Mouse (Mus musculus): ENCODE measurements around the gene Krtap20-2. TPM values are rescaled to one million over a fixed set of nuclear protein-coding genes. Genes with fewer than 3 reads are reported as not detected.
A peak's percentile ranks its signal among the peaks of the same experiment; 100 is the strongest.
"Not testable (repeated sequence)": the region's sequence is repeated elsewhere in the genome, so short reads cannot be mapped to it uniquely, and the experiment has no call there.

The Krtap20-2 gene
- not detected in 2 replicates for polyA plus RNA-seq (2012; rRNA removed)

DNA sequence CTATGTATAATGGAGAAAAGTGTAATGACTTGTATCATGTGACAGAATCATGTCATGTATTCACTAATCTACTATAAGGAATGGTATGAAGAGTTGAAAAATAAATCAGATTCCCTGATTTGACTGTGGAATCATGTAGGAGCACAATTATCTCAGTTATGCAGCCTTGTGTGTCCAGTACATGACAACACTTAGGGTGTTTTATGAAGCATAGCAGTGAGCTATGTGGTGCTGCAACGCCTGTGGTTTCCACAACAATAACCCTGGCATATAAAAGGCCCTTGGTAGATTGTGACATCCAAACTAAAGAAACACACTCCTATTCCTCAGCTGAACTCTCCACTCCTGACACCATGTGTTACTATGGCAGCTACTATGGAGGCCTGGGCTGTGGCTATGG, at the start of gene Krtap20-2:
Gene Krtap20-2 (plus strand): TSS at position 301 of the 400 bp plus-strand sequence.
- Histone ChIP-seq H3K36me3 (ENCODE audit: control insufficient read depth, insufficient read depth, low read length) (no peaks in the 10 kb centered on the region), H3K27me3 (ENCODE audit: control insufficient read depth, insufficient read depth, low read length) (no peaks in the 10 kb centered on the region), H3K4me1 (ENCODE audit: control insufficient read depth, insufficient read depth, low read length) (no peaks in the 10 kb centered on the region), H3K4me3 (ENCODE audit: control insufficient read depth, low read depth, low read length) (no peak within 1 kb of the TSS), H3K27ac (ENCODE audit: control insufficient read depth, insufficient read depth, low read depth, low read length) (no peak within 1 kb of the TSS)
- TF ChIP-seq CTCF (IDR thresholded peaks at IDR 0.05; ENCODE audit: control insufficient read depth, insufficient read depth, insufficient replicate concordance, low read depth, low read length) (no peak), POLR2A (IDR thresholded peaks at IDR 0.05; ENCODE audit: control insufficient read depth, low read depth, low read length) (no peak)

- TF ChIP-seq CTCF (IDR thresholded peaks at IDR 0.05; ENCODE audit: control insufficient read depth, insufficient read depth, insufficient replicate concordance, low read depth, low read length) (no peak), POLR2A (IDR thresholded peaks at IDR 0.05; ENCODE audit: control insufficient read depth, low read depth, low read length) (no peak)
- Histone ChIP-seq H3K36me3 (ENCODE audit: control insufficient read depth, insufficient read depth, low read length) (no peaks in the 10 kb centered on the region), H3K4me1 (ENCODE audit: control insufficient read depth, insufficient read depth, low read length) (no peaks in the 10 kb centered on the region), H3K4me3 (ENCODE audit: control insufficient read depth, low read depth, low read length) (peak within 1 kb of the TSS; percentile 86), H3K27ac (ENCODE audit: control insufficient read depth, insufficient read depth, low read depth, low read length) (no peak within 1 kb of the TSS), H3K27me3 (ENCODE audit: control insufficient read depth, insufficient read depth, low read length) (no peaks in the 10 kb centered on the region)
These were observed 48.0 kb upstream of the Krtap20-2 start, which contains the start of gene Gm9789 for GRCm38 (mm10) chr16:89157652-89158051. Gene Gm9789, plus strand, starts transcription at chr16:89157952.

DNA sequence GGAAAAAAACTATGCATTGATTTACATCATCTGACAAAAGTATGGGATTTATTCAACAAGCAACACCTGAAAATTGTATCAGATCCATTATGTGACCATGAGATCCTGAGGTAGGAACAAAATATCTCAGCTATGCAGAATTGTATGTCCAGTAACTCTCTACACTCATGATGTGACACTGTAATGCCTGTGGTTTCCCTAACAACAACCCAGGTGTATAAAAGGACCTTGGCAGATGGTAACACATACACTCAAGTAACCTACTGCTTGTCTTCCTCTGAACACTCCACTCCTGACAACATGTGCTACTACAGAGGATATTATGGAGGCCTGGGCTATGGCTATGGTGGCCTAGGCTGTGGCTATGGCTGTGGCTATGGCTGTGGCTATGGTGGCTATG, 36.5 kb upstream of the Krtap20-2 start, which contains the start of gene Gm7735:
Gene Gm7735 (plus strand): TSS at position 301 of the 400 bp plus-strand sequence.
- H3K27ac ChIP-seq (ENCODE audit: control insufficient read depth, insufficient read depth, low read depth, low read length); H3K36me3 ChIP-seq (ENCODE audit: control insufficient read depth, insufficient read depth, low read length); H3K27me3 ChIP-seq (ENCODE audit: control insufficient read depth, insufficient read depth, low read length); H3K4me3 ChIP-seq (ENCODE audit: control insufficient read depth, low read depth, low read length); H3K4me1 ChIP-seq (ENCODE audit: control insufficient read depth, insufficient read depth, low read length): not testable (repeated sequence)

GRCm38 (mm10) chr16:89174435-89174834, 31.2 kb upstream of the Krtap20-2 start, which contains the start of gene 1110057P08Rik:
Gene 1110057P08Rik, plus strand, starts transcription at chr16:89174735.
- no peaks in the 10 kb centered on the region for H3K4me1 ChIP-seq (ENCODE audit: control insufficient read depth, insufficient read depth, low read length)
- H3K27me3 ChIP-seq (ENCODE audit: control insufficient read depth, insufficient read depth, low read length), result no peaks in the 10 kb centered on the region
- no peak within 1 kb of the TSS for H3K4me3 ChIP-seq (ENCODE audit: control insufficient read depth, low read depth, low read length)
- TF ChIP-seq POLR2A (IDR thresholded peaks at IDR 0.05; ENCODE audit: control insufficient read depth, low read depth, low read length) (no peak), CTCF (IDR thresholded peaks at IDR 0.05; ENCODE audit: control insufficient read depth, insufficient read depth, insufficient replicate concordance, low read depth, low read length) (no peak)
- H3K27ac ChIP-seq (ENCODE audit: control insufficient read depth, insufficient read depth, low read depth, low read length), result no peak within 1 kb of the TSS
- H3K36me3 ChIP-seq (ENCODE audit: control insufficient read depth, insufficient read depth, low read length), result no peaks in the 10 kb centered on the region

- H3K27me3 ChIP-seq (ENCODE audit: control insufficient read depth, insufficient read depth, low read length), result no peaks in the 10 kb centered on the region
- no peaks in the 10 kb centered on the region for H3K36me3 ChIP-seq (ENCODE audit: control insufficient read depth, insufficient read depth, low read length)
- no peak overlapping the region for H3K4me3 ChIP-seq (ENCODE audit: control insufficient read depth, low read depth, low read length)
- no peaks in the 10 kb centered on the region for H3K4me1 ChIP-seq (ENCODE audit: control insufficient read depth, insufficient read depth, low read length)
- TF ChIP-seq POLR2A (IDR thresholded peaks at IDR 0.05; ENCODE audit: control insufficient read depth, low read depth, low read length) (no peak), CTCF (IDR thresholded peaks at IDR 0.05; ENCODE audit: control insufficient read depth, insufficient read depth, insufficient replicate concordance, low read depth, low read length) (no peak)
- H3K27ac ChIP-seq (ENCODE audit: control insufficient read depth, insufficient read depth, low read depth, low read length), result no peak overlapping the region
These were observed 17.0 kb upstream of the Krtap20-2 start for GRCm38 (mm10) chr16:89188621-89189020.

Other genes starting within 250 kb of the Krtap20-2 start
- gene Krtap16-3, start 243.0 kb upstream of the Krtap20-2 start, polyA plus RNA-seq (2012; rRNA removed), result not detected in 2 replicates
- gene Krtap22-2, start 195.1 kb upstream of the Krtap20-2 start, polyA plus RNA-seq (2012; rRNA removed), result not detected in 2 replicates
- gene Gm10229, start 190.6 kb upstream of the Krtap20-2 start, polyA plus RNA-seq (2012; rRNA removed), result not detected in 2 replicates
- gene Krtap6-1, start 174.2 kb upstream of the Krtap20-2 start, polyA plus RNA-seq (2012; rRNA removed), result not detected in 2 replicates
- not detected in 2 replicates for gene Gm10228, start 164.4 kb upstream of the Krtap20-2 start, polyA plus RNA-seq (2012; rRNA removed)
- not detected in 2 replicates for gene Krtap6-5, start 158.0 kb upstream of the Krtap20-2 start, polyA plus RNA-seq (2012; rRNA removed)
- 0.99 and 1.1 TPM in 2 replicates for gene 1110025L11Rik, start 141.9 kb upstream of the Krtap20-2 start, polyA plus RNA-seq (2012; rRNA removed)
- not detected in 2 replicates for gene Krtap6-3, start 121.8 kb upstream of the Krtap20-2 start, polyA plus RNA-seq (2012; rRNA removed)
- not detected in 2 replicates for gene Gm6358, start 65.0 kb upstream of the Krtap20-2 start, polyA plus RNA-seq (2012; rRNA removed)
- not detected in 2 replicates for gene Gm10061, start 54.8 kb upstream of the Krtap20-2 start, polyA plus RNA-seq (2012; rRNA removed)
- 8.4 and 15.0 TPM in 2 replicates for gene Gm9789, start 47.9 kb upstream of the Krtap20-2 start, polyA plus RNA-seq (2012; rRNA removed)
- gene Gm7735, start 36.4 kb upstream of the Krtap20-2 start, polyA plus RNA-seq (2012; rRNA removed), result not detected in 2 replicates
- not detected in 2 replicates for gene 1110057P08Rik, start 31.1 kb upstream of the Krtap20-2 start, polyA plus RNA-seq (2012; rRNA removed)
- not detected in 2 replicates for gene Krtap21-1, start 198.0 kb downstream of the Krtap20-2 start, polyA plus RNA-seq (2012; rRNA removed)
- gene Krtap6-2, start 214.2 kb downstream of the Krtap20-2 start, polyA plus RNA-seq (2012; rRNA removed), result not detected in 2 replicates